In the genomic region with DNA sequence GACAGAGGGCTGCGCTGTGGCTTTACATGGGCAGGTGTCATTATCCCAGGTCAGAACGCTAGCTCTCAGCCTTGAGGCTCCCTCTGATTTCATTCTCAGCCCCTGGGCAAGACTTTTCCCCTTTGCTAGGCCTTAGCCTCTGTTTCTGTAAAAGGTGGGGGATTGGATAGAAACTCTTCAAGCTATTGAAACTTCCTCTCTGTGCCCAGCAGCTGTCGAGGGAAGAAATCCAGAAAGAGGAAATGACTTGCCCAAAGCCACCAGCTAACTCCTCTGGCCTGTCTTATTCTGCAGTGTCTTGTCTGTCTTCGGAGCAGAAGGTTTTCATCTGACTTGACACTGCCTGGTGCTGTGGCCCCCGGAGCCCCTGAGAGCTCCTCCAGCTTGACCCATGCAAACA, we compare ENCODE assay signal across 12 mouse cellular contexts. TPM values are rescaled to one million over a fixed set of nuclear protein-coding genes. Genes with fewer than 3 reads are reported as not detected.
DNase-seq lines count a peak whose midpoint lies in the region; ATAC-seq and TF ChIP-seq lines count a peak whose summit lies in the region.
"Had no signal": no experiment of that assay in that cellular context is flagged by ENCODE, and none has a peak within 500 bp of the region (broad histone marks: within the 10 kb centered on the region; RNA-seq: fewer than 3 reads in every experiment).

No protein-coding gene starts in this region.

- WGBS in heart, embryonic 11.5 days (ENCODE audit: insufficient replicate concordance) = 72% methylated on average over 5 of the region's 5 CpGs
- 62% methylated on average over 5 of the region's 5 CpGs for WGBS in limb, embryonic 13.5 days

- TF ChIP-seq CTCF in testis, adult 2 months (IDR thresholded peaks at IDR 0.05; ENCODE audit: control insufficient read depth, insufficient read depth, insufficient replicate concordance, low read depth, low read length) = no peak

- H3K9ac ChIP-seq in heart, embryonic 11.5 days (ENCODE audit: low read depth, low read length) = no peak overlapping the region
- 0 out of 2 replicates have a peak overlapping the region, but pooled peaks have one; percentile 13 for H3K9ac ChIP-seq in limb, embryonic 13.5 days

- no peak overlapping the region for H3K27ac ChIP-seq in heart, embryonic 11.5 days (ENCODE audit: low read depth, low read length)
- H3K27ac ChIP-seq in testis, adult 2 months (ENCODE audit: control insufficient read depth, insufficient read depth, low read depth, low read length) = peak overlapping the region; percentile 30; the same call in 1 of the 2 replicates
- H3K27ac ChIP-seq in limb, embryonic 13.5 days = no peak overlapping the region

- peaks cover 10% of the 10 kb centered on the region for H3K4me1 ChIP-seq in heart, embryonic 11.5 days (ENCODE audit: control insufficient read depth, insufficient read depth, low read length)
- H3K4me1 ChIP-seq in testis, adult 2 months (ENCODE audit: control insufficient read depth, insufficient read depth, low read length) = peaks cover 15% of the 10 kb centered on the region
- H3K4me1 ChIP-seq in limb, embryonic 13.5 days = peaks cover 12% of the 10 kb centered on the region

- no peak for TF ChIP-seq POLR2A in testis, adult 2 months (IDR thresholded peaks at IDR 0.05; ENCODE audit: control insufficient read depth, low read depth, low read length)

- H3K4me3 ChIP-seq in heart, embryonic 11.5 days (ENCODE audit: low read depth, low read length) = no peak overlapping the region
- H3K4me3 ChIP-seq in testis, adult 2 months (ENCODE audit: control insufficient read depth, low read depth, low read length) = peak overlapping the region; percentile 96
- H3K4me3 ChIP-seq in limb, embryonic 13.5 days = no peak overlapping the region

- no peaks in the 10 kb centered on the region for H3K27me3 ChIP-seq in heart, embryonic 11.5 days (ENCODE audit: control insufficient read depth, insufficient read depth, low read length)
- H3K27me3 ChIP-seq in testis, adult 2 months (ENCODE audit: control insufficient read depth, insufficient read depth, low read length) = no peaks in the 10 kb centered on the region
- H3K27me3 ChIP-seq in limb, embryonic 13.5 days = no peaks in the 10 kb centered on the region

- no peaks in the 10 kb centered on the region for H3K36me3 ChIP-seq in heart, embryonic 11.5 days (ENCODE audit: control insufficient read depth, insufficient read depth, low read length)
- no peaks in the 10 kb centered on the region; the same call in 1 of the 2 replicates for H3K36me3 ChIP-seq in testis, adult 2 months (ENCODE audit: control insufficient read depth, insufficient read depth, low read length)
- H3K36me3 ChIP-seq in limb, embryonic 13.5 days = no peaks in the 10 kb centered on the region

- no peak for DNase-seq in heart, adult 8-10 months (ENCODE audit: low spot score)
- no peak for DNase-seq in testis, postnatal 14 days (ENCODE audit: low spot score)
- DNase-seq in naive thymus-derived CD4-positive, alpha-beta T cell, adult 2 months (ENCODE audit: low read depth) = peak; percentile 30
- DNase-seq in gastrocnemius, postnatal 36 days = no peak
- DNase-seq in frontal cortex, postnatal 10 days (ENCODE audit: low spot score in 2 of 2) = no peak
- DNase-seq: cerebellum, adult 9-11 months; gastrocnemius, postnatal 10 days; layer of hippocampus, postnatal 36 days had no signal

- intact Hi-C loops in gastrocnemius, postnatal 36 days (cut with DNase I) = no loop called here

- H3K9me3 ChIP-seq in heart, embryonic 11.5 days (replicated peaks; ENCODE audit: control insufficient read depth, low read length) = no peaks in the 10 kb centered on the region
- H3K9me3 ChIP-seq in limb, embryonic 13.5 days = no peaks in the 10 kb centered on the region

- peak overlapping the region; percentile 92; the same call in 1 of the 2 replicates for H3K4me2 ChIP-seq in heart, embryonic 11.5 days
- no peak overlapping the region for H3K4me2 ChIP-seq in limb, embryonic 13.5 days (replicated peaks)

- no peak for ATAC-seq in heart, embryonic 11.5 days (replicated peaks; ENCODE audit: insufficient number of reproducible peaks, low FRiP score, low TSS enrichment)
- no peak for ATAC-seq in limb, embryonic 13.5 days (ENCODE audit: low FRiP score, low read depth)

RNA-seq across cellular contexts. Expression of a gene that starts 1.0 kb away (rescaled TPM):
- polyA plus RNA-seq in heart, embryonic 11.5 days (2014; fragmentation: Nextera tagmentation; extraction: Ambion mirVana) = 2.4 and 3.0 TPM in 2 replicates
- not detected for total RNA-seq in heart, adult 8-10 months (2022)
- polyA plus RNA-seq in testis, adult 2 months (2012; rRNA removed) = 1,393 and 1,506 TPM in 2 replicates
- polyA plus RNA-seq in limb, embryonic 13.5 days (2015; fragmentation: Nextera tagmentation; extraction: Ambion mirVana) = 1.7 and 2.0 TPM in 2 replicates
- not detected for total RNA-seq in gastrocnemius, postnatal 36 days (2021)
- total RNA-seq: gastrocnemius, postnatal 10 days; layer of hippocampus, postnatal 36 days had no signal

RNA-seq across cellular contexts. Expression of a gene that starts 1.4 kb away (rescaled TPM):
- 0.45 and 1.2 TPM in 2 replicates for polyA plus RNA-seq in heart, embryonic 11.5 days (2014; fragmentation: Nextera tagmentation; extraction: Ambion mirVana)
- total RNA-seq in heart, adult 8-10 months (2022) = under 1 TPM in 1 of 4 experiments, not detected in 3; 0.26 TPM
- polyA plus RNA-seq in testis, adult 2 months (2012; rRNA removed) = 294 and 299 TPM in 2 replicates
- 0.74 and 0.75 TPM in 2 replicates for polyA plus RNA-seq in limb, embryonic 13.5 days (2015; fragmentation: Nextera tagmentation; extraction: Ambion mirVana)
- total RNA-seq in gastrocnemius, postnatal 36 days (2021) = not detected
- total RNA-seq: gastrocnemius, postnatal 10 days had no signal
- polyA plus RNA-seq: intestine, postnatal 0 days had no signal

RNA-seq across cellular contexts. Expression of a gene that starts 57.5 kb away (rescaled TPM):
- 14.2 and 16.2 TPM in 2 replicates for polyA plus RNA-seq in heart, embryonic 11.5 days (2014; fragmentation: Nextera tagmentation; extraction: Ambion mirVana)
- 10 to 100 TPM; 23.7 to 31.3 (median 28.8) TPM for total RNA-seq in heart, adult 8-10 months (2022)
- 20.3 and 21.6 TPM in 2 replicates for polyA plus RNA-seq in testis, adult 2 months (2012; rRNA removed)
- 21.2 and 23.2 TPM in 2 replicates for polyA plus RNA-seq in limb, embryonic 13.5 days (2015; fragmentation: Nextera tagmentation; extraction: Ambion mirVana)
- total RNA-seq in gastrocnemius, postnatal 36 days (2021) = 10 to 100 TPM; 30.4 to 35.5 TPM

Comparison
In these comparisons a context has a peak if more than half of its experiments do, and no peak if none do; other contexts are left out.
1. RNA of a gene that starts 1.0 kb away (polyA plus RNA-seq): 1,393 to 1,506 TPM in testis, adult 2 months; 2.4 to 3.0 TPM in heart, embryonic 11.5 days and 1.7 to 2.0 TPM in limb, embryonic 13.5 days; every median in the first group is over 100 times any median in the second.
2. RNA of a gene that starts 1.4 kb away (polyA plus RNA-seq): 294 to 299 TPM in testis, adult 2 months; 0.45 to 1.2 TPM in heart, embryonic 11.5 days and 0.74 to 0.75 TPM in limb, embryonic 13.5 days; every median in the first group is over 100 times any median in the second.